Mouse (Mus musculus) CH12.LX (cell line): ENCODE data around the gene Casp14. TPM values are rescaled to one million over a fixed set of nuclear protein-coding genes. Genes with fewer than 3 reads are reported as not detected.

ENCODE experiments used
- DNase-seq: peaks from one replicate; pipeline ENCODE4 v3.0.0-alpha.2; 2013; ENCODE audit errors: extremely low read depth
- H3K27ac ChIP-seq: 2 replicates; pipeline ENCODE4 v1.5.1; 2012; ENCODE audit warnings: low read depth, mild to moderate bottlenecking, control low read depth, moderate library complexity; ENCODE audit not compliant: insufficient read depth
- H3K27me3 ChIP-seq: replicated peaks from 2 replicates; pipeline ENCODE3; 2012; ENCODE audit warnings: inconsistent platforms
- H3K36me3 ChIP-seq, 2 experiments: replicated peaks in 1 of 2; 2 replicates each; pipeline versions ENCODE3 to v1.6.1; 2012; ENCODE audit warnings: inconsistent platforms in 1 of 2, low read length in 1 of 2, mild to moderate bottlenecking in 1 of 2, mixed read lengths in 1 of 2, moderate library complexity in 1 of 2; ENCODE audit not compliant: control insufficient read depth in 1 of 2, insufficient read depth in 1 of 2
- H3K4me1 ChIP-seq, 2 experiments: 2 replicates each; pipeline ENCODE4 v1.6.1; 2012; ENCODE audit warnings: inconsistent platforms in 1 of 2, moderate library complexity in 1 of 2; ENCODE audit not compliant: insufficient read depth in 2 of 2, control insufficient read depth in 1 of 2
- H3K4me2 ChIP-seq: 2 replicates; pipeline ENCODE4 v1.6.1; 2012; ENCODE audit warnings: low read depth, mild to moderate bottlenecking, control low read depth; ENCODE audit not compliant: poor library complexity, insufficient read depth, severe bottlenecking
- H3K4me3 ChIP-seq, 3 experiments: fragments of 150-350 bp in 1 of 3; sonication (generic) in 1 of 3; replicated peaks in 1 of 3; 2 replicates each; pipeline versions ENCODE3 to v1.5.1; 2011 to 2012; ENCODE audit warnings: low read depth in 2 of 3, low read length in 2 of 3, mild to moderate bottlenecking in 2 of 3, moderate library complexity in 2 of 3, control low read depth in 1 of 3, improper control_type of control experiment in 1 of 3, inconsistent platforms in 1 of 3, mixed read lengths in 1 of 3; ENCODE audit not compliant: poor library complexity in 1 of 3
- H3K79me2 ChIP-seq: replicated peaks from 2 replicates; pipeline ENCODE4 v1.6.1; 2012; ENCODE audit warnings: mild to moderate bottlenecking, moderate library complexity; ENCODE audit not compliant: control insufficient read depth, poor library complexity, insufficient read depth, severe bottlenecking; ENCODE audit errors: extremely low read depth
- H3K9ac ChIP-seq: 2 replicates; pipeline ENCODE4 v1.6.1; 2012; ENCODE audit warnings: low read depth, mild to moderate bottlenecking, control low read depth, moderate library complexity; ENCODE audit not compliant: insufficient read depth
- H3K9me3 ChIP-seq: replicated peaks from 2 replicates; pipeline ENCODE3; 2012; ENCODE audit warnings: low read length, inconsistent platforms, mixed read lengths
- BHLHE40 ChIP-seq: IDR thresholded peaks from 2 replicates; pipeline ENCODE4 v1.6.1; 2011; ENCODE audit warnings: mild to moderate bottlenecking, low read depth, low read length, improper control_type of control experiment
- CTCF ChIP-seq, 2 experiments: IDR thresholded peaks in 1 of 2; conservative IDR thresholded peaks in 1 of 2; 2 replicates each; pipeline ENCODE4 v1.5.1; 2011 to 2012; ENCODE audit warnings: low read depth in 2 of 2, low read length in 2 of 2, improper control_type of control experiment in 1 of 2, inconsistent platforms in 1 of 2, mild to moderate bottlenecking in 1 of 2, moderate library complexity in 1 of 2
- E2F4 ChIP-seq: IDR thresholded peaks from 2 replicates; pipeline ENCODE4 v1.6.1; 2011; ENCODE audit warnings: low read depth, low read length, improper control_type of control experiment; ENCODE audit not compliant: insufficient replicate concordance
- ELF1 ChIP-seq: IDR thresholded peaks from 2 replicates; pipeline ENCODE4 v1.6.1; 2014; ENCODE audit warnings: low read depth, mild to moderate bottlenecking, inconsistent platforms, low read length, improper control_type of control experiment
- EP300 ChIP-seq: IDR thresholded peaks from 2 replicates; pipeline ENCODE4 v1.6.1; 2011; ENCODE audit warnings: low read length, improper control_type of control experiment
- JUN ChIP-seq: IDR thresholded peaks from 2 replicates; pipeline ENCODE4 v1.6.1; 2011; ENCODE audit warnings: low read depth, mild to moderate bottlenecking, low read length, improper control_type of control experiment, moderate library complexity; ENCODE audit not compliant: insufficient read depth
- MAFK ChIP-seq: IDR thresholded peaks from 2 replicates; pipeline ENCODE4 v1.6.1; 2011; ENCODE audit warnings: low read length, improper control_type of control experiment; ENCODE audit not compliant: insufficient replicate concordance
- NELFE ChIP-seq: IDR thresholded peaks from 2 replicates; pipeline ENCODE4 v1.6.1; 2011; ENCODE audit warnings: low read depth, low read length, improper control_type of control experiment
- POLR2A ChIP-seq: IDR thresholded peaks from 2 replicates; pipeline ENCODE4 v1.6.1; 2011; ENCODE audit warnings: low read depth, mild to moderate bottlenecking, improper control_type of control experiment, low read length
- POLR2AphosphoS2 ChIP-seq: IDR thresholded peaks from 2 replicates; pipeline ENCODE4 v1.6.1; 2011; ENCODE audit warnings: low read depth, low read length, improper control_type of control experiment
- RAD21 ChIP-seq: IDR thresholded peaks from 2 replicates; pipeline ENCODE4 v1.6.1; 2011; ENCODE audit warnings: low read depth, mild to moderate bottlenecking, low read length, improper control_type of control experiment, moderate library complexity
- RCOR1 ChIP-seq: conservative IDR thresholded peaks from 2 replicates; pipeline ENCODE4 v1.6.1; 2012; ENCODE audit warnings: low read depth, mild to moderate bottlenecking, inconsistent platforms, low read length, improper control_type of control experiment
- SIN3A ChIP-seq: IDR thresholded peaks from 2 replicates; pipeline ENCODE4 v1.6.1; 2012; ENCODE audit warnings: low read length, improper control_type of control experiment, inconsistent platforms
- SMC3 ChIP-seq: IDR thresholded peaks from 2 replicates; pipeline ENCODE4 v1.6.1; 2011; ENCODE audit warnings: low read depth, low read length, improper control_type of control experiment
- TCF12 ChIP-seq: IDR thresholded peaks from 2 replicates; pipeline ENCODE4 v1.6.1; 2014; ENCODE audit warnings: low read depth, mild to moderate bottlenecking, inconsistent platforms, low read length, improper control_type of control experiment
- USF1 ChIP-seq: IDR thresholded peaks from 2 replicates; pipeline ENCODE4 v1.6.1; 2014; ENCODE audit warnings: low read depth, mild to moderate bottlenecking, inconsistent platforms, low read length, improper control_type of control experiment
- USF2 ChIP-seq: conservative IDR thresholded peaks from 2 replicates; pipeline ENCODE4 v1.6.1; 2011; ENCODE audit warnings: low read depth, low read length, improper control_type of control experiment
- ZC3H11A ChIP-seq: IDR thresholded peaks from 2 replicates; pipeline ENCODE4 v1.6.1; 2012; ENCODE audit warnings: low read depth, mild to moderate bottlenecking, inconsistent platforms, low read length, improper control_type of control experiment
- ZMIZ1 ChIP-seq: IDR thresholded peaks from 2 replicates; pipeline ENCODE4 v1.6.1; 2012; ENCODE audit warnings: low read depth, mild to moderate bottlenecking, inconsistent platforms, low read length, improper control_type of control experiment
- dilution Hi-C: fragments of 300-500 bp; cut with MboI; formaldehyde crosslinking; loops from 2 replicates; pipeline ENCODE4 v1.14.3; 2020; ENCODE audit warnings: low sequenced_read_pairs; ENCODE audit not compliant: extremely low pct_unique_long_range_greater_than_20kb, extremely low pct_ligation_motif_present
- in situ Hi-C: fragments of 300-500 bp; cut with MboI; formaldehyde crosslinking; loops from 3 replicates; pipeline ENCODE4 v1.14.3; 2019; ENCODE audit warnings: low sequenced_read_pairs, low pct_ligation_motif_present, low pct_unique_long_range_greater_than_20kb, mixed read lengths
- polyA plus RNA-seq: library from polyadenylated mRNA; unstranded; fragments of >175 nt; gene quantifications from 2 replicates; pipeline ENCODE4 v1.2.1, GENCODE M21; 2012; ENCODE audit warnings: low read depth; ENCODE audit not compliant: insufficient read length
- total RNA-seq, 2 experiments: library from RNA; depleted of rRNA; stranded (reverse); fragments of 300-350 nt in 1 of 2; fragments of >200 nt in 1 of 2; gene quantifications; 2 replicates each; pipeline ENCODE4 v1.2.3; 2012 to 2014

The Casp14 gene
- total and polyA plus RNA-seq, 3 experiments: not detected

DNA sequence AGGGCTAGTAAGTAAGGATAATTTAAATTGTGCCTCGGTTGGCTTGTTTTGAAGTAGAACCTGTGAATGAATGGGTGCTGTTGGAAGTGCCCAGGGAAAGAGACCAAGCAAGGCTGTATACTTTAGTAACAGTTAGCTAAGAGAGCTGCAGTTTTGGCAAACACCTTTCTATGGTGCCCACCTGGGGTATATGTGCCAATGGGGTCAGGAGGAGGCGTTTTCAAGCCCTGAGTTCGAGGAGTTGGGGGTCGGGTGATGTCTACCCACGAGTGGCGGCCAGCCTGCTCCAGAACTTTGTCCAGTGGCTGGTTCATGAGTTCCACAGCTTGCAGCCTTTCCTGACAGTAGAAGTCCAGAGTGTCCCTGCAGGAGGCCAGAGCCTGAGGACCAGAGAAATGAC, 30.9 kb upstream of the Casp14 start:
- dilution Hi-C loops: no loop called here

DNA sequence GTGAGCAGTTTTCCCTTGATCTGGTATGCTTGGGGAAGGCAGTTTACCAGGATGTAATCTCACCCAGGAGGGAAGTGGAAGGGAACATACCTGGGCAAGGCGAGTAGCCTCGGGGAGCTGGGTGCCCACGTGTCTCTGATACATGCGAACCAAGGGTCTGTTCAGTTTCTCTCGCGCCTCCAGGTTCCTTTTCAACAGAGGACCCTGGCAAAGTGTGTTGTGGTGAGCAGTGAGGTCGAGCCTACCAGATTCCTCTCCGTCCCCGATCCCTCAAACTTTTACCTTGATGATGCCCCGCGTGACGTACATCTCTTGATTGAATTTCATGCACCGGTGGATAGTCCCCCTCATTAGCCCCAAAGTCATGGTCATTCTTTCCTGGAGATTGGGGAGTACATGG, 30.1 kb upstream of the Casp14 start:
- H3K9ac ChIP-seq: no peak overlapping the region
- H3K4me1 ChIP-seq: no peaks in the 10 kb centered on the region
- no peaks in the 10 kb centered on the region for H3K79me2 ChIP-seq
- DNase-seq: no peak
- H3K27me3 ChIP-seq: peaks cover 43% of the 10 kb centered on the region
- TF ChIP-seq RCOR1 (no peak), TCF12 (no peak), RAD21 (no peak), SIN3A (no peak), MAFK (no peak), BHLHE40 (no peak), POLR2AphosphoS2 (no peak), SMC3 (no peak)
- H3K4me2 ChIP-seq: no peak overlapping the region
- H3K9me3 ChIP-seq: peaks cover 7% of the 10 kb centered on the region
- in situ Hi-C loops (no loop called here), dilution Hi-C loops (no loop called here)
- no peaks in the 10 kb centered on the region for H3K36me3 ChIP-seq
- no peak overlapping the region for H3K4me3 ChIP-seq
- no peak overlapping the region for H3K27ac ChIP-seq

More for the DNA sequence above, 30.9 kb upstream of the Casp14 start:
- Histone ChIP-seq H3K27ac (no peak overlapping the region), H3K9ac (no peak overlapping the region), H3K4me3 (no peak overlapping the region), H3K4me1 (no peaks in the 10 kb centered on the region), H3K4me2 (no peak overlapping the region), H3K79me2 (no peaks in the 10 kb centered on the region), H3K36me3 (no peaks in the 10 kb centered on the region)
- TF ChIP-seq JUN: no peak
- TF ChIP-seq RAD21: no peak
- TF ChIP-seq USF2: no peak
- TF ChIP-seq ELF1: no peak
- TF ChIP-seq E2F4: no peak
- no peak for TF ChIP-seq ZMIZ1
- no peak for TF ChIP-seq MAFK
- no peak for TF ChIP-seq ZC3H11A
- TF ChIP-seq EP300: no peak
- TF ChIP-seq CTCF (conservative IDR thresholded peaks at IDR 0.05 in 1 of 2, IDR thresholded peaks at IDR 0.05 in 1 of 2; ENCODE audit: low read depth in 2 of 2, low read length in 2 of 2): no peak
- no peak for TF ChIP-seq USF1
- TF ChIP-seq POLR2A: no peak
- TF ChIP-seq NELFE: no peak
- TF ChIP-seq, all 38 proteins: peak for 0
- in situ Hi-C loops: no loop called here
- Histone ChIP-seq H3K27me3 (peaks cover 41% of the 10 kb centered on the region), H3K9me3 (peaks cover 7% of the 10 kb centered on the region)
- no peak for DNase-seq
